Mouse (Mus musculus): ENCODE data around the gene Clec2g. TPM values are rescaled to one million over a fixed set of nuclear protein-coding genes. Genes with fewer than 3 reads are reported as not detected.
"Not testable (repeated sequence)": the region's sequence is repeated elsewhere in the genome, so short reads cannot be mapped to it uniquely, and the experiment has no call there.

Gene Clec2g
- polyA plus RNA-seq, 1 experiment from 2014 or later = not detected

- ATAC-seq = no peak
- no peaks in the 10 kb centered on the region for H3K27me3 ChIP-seq
- H3K4me2 ChIP-seq (replicated peaks) = no peak overlapping the region
- H3K9ac ChIP-seq (replicated peaks) = no peak overlapping the region
- H3K27ac ChIP-seq = no peak overlapping the region
- no peaks in the 10 kb centered on the region for H3K4me1 ChIP-seq (replicated peaks)
- no peaks in the 10 kb centered on the region for H3K36me3 ChIP-seq
- WGBS = 87% methylated on average over 5 of the region's 5 CpGs
- H3K9me3 ChIP-seq = peaks cover 3% of the 10 kb centered on the region
- H3K4me3 ChIP-seq (replicated peaks) = no peak overlapping the region
These were observed 7.7 kb downstream of the Clec2g start for GRCm38 (mm10) chr6:128941646-128942421.

DNA sequence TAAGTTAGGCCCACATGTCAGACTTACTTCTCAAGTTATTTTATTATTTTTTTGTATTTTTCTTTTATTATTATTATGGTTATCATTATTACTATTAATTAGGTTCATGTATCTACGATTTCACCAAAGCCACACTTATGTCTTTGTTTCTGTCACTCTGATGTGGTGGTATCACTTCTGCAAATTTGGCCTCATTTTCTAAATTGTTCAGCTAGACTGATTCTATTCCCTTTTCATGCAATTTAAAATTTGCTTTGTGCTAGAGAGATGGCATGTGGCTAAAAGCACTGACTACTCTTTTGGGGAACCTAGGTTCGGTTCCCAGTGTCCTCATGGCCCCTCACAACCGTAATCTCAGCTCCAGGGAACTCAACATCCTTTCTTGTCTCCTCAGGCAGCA lies 11.4 kb downstream of the Clec2g start:
- no peak overlapping the region for H3K27ac ChIP-seq
- H3K27me3 ChIP-seq = no peaks in the 10 kb centered on the region
- no peak overlapping the region for H3K4me2 ChIP-seq (replicated peaks)
- peaks cover 3% of the 10 kb centered on the region for H3K9me3 ChIP-seq
- no peak overlapping the region for H3K4me3 ChIP-seq (replicated peaks)
- no peaks in the 10 kb centered on the region for H3K36me3 ChIP-seq
- no peak for ATAC-seq
- no peak overlapping the region for H3K9ac ChIP-seq (replicated peaks)
- H3K4me1 ChIP-seq (replicated peaks) = no peaks in the 10 kb centered on the region
- WGBS = 87% methylated on average over 3 of the region's 3 CpGs

DNA sequence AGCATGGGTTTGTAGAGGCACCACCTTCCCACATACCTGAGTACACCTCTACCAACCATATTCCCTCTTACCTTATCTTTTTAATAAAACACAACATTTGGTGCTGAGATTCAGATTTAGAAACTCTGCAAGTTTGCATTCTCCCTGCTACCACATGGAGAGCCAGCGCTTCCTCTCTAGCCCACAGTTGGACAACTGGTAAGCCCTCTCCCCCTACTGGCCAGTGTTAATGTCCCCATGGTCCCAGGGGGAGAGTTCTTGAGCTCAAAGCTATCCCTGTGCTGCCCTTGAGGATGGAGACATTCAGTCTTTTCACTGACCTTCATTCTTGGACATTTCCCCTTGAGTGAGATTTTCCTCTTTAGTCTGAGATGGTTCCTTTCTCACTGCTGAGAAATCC lies 26.9 kb downstream of the Clec2g start:
- Histone ChIP-seq H3K9ac (replicated peaks) (no peak overlapping the region), H3K4me2 (replicated peaks) (no peak overlapping the region), H3K27ac (no peak overlapping the region), H3K9me3 (no peaks in the 10 kb centered on the region), H3K4me3 (replicated peaks) (no peak overlapping the region), H3K4me1 (replicated peaks) (no peaks in the 10 kb centered on the region), H3K36me3 (no peaks in the 10 kb centered on the region), H3K27me3 (no peaks in the 10 kb centered on the region)
- no peak for ATAC-seq
- WGBS = 94% methylated on average over 1 of the region's 1 CpGs

DNA sequence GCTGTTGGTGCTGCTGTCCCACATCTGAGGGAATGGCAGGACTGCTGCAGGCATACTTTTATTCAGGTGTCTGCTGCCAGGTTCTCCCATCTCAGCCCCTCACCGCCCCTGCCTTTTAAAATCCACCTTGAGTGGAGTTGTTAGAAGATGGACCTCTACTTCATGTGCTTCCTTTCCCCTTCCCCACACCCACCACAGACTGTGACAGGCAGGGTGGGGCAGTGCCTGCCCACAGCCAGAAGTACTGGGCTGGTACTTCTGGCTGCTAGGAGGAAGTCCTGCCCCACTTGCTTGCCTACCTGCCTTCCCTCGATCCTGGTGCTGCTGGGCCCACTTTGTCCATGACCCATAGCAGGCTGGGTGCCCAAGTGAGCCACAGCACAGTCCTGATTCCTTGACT lies 27.9 kb downstream of the Clec2g start:
- ATAC-seq; H3K4me2 ChIP-seq (replicated peaks); H3K4me1 ChIP-seq (replicated peaks); H3K36me3 ChIP-seq; H3K4me3 ChIP-seq (replicated peaks); H3K9me3 ChIP-seq; H3K9ac ChIP-seq (replicated peaks); H3K27me3 ChIP-seq; H3K27ac ChIP-seq: not testable (repeated sequence)
- 74% methylated on average over 2 of the region's 2 CpGs for WGBS

GRCm38 (mm10) chr6:128964519-128964918 lies 30.3 kb downstream of the Clec2g start:
- no peak overlapping the region for H3K27ac ChIP-seq
- no peak overlapping the region for H3K9ac ChIP-seq (replicated peaks)
- no peaks in the 10 kb centered on the region for H3K36me3 ChIP-seq
- ATAC-seq = no peak
- no peak overlapping the region for H3K4me3 ChIP-seq (replicated peaks)
- H3K4me1 ChIP-seq (replicated peaks) = no peaks in the 10 kb centered on the region
- no peaks in the 10 kb centered on the region for H3K27me3 ChIP-seq
- no peaks in the 10 kb centered on the region for H3K9me3 ChIP-seq
- H3K4me2 ChIP-seq (replicated peaks) = no peak overlapping the region

DNA sequence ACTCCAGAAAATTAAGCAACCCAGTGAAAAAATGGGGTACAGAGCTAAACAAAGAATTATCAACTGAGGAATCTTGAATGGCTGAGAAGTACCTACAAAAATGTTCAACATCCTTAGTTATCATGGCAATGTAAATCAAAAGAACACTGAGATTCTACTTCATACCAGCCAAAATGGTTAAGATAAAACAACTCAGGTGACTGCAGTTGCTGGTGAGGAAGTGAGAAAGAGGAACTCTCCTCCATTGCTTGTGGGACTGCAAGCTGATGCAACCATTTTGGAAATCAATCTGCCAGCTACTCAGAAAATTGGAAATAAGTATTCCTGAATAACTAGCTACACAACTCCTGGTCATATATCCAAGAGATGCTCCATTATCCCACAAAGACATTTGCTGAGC lies 34.3 kb downstream of the Clec2g start:
- Histone ChIP-seq H3K4me3 (replicated peaks) (no peak overlapping the region), H3K27me3 (no peaks in the 10 kb centered on the region), H3K9me3 (no peaks in the 10 kb centered on the region), H3K27ac (no peak overlapping the region), H3K4me1 (replicated peaks) (no peaks in the 10 kb centered on the region), H3K4me2 (replicated peaks) (no peak overlapping the region), H3K36me3 (no peaks in the 10 kb centered on the region), H3K9ac (replicated peaks) (no peak overlapping the region)
- ATAC-seq = no peak

GRCm38 (mm10) chr6:128969741-128970140 lies 35.6 kb downstream of the Clec2g start:
- Histone ChIP-seq H3K9me3 (no peaks in the 10 kb centered on the region), H3K27me3 (no peaks in the 10 kb centered on the region), H3K4me1 (replicated peaks) (no peaks in the 10 kb centered on the region), H3K9ac (replicated peaks) (no peak overlapping the region), H3K36me3 (no peaks in the 10 kb centered on the region), H3K4me3 (replicated peaks) (no peak overlapping the region), H3K4me2 (replicated peaks) (no peak overlapping the region), H3K27ac (no peak overlapping the region)
- WGBS = 80% methylated on average over 1 of the region's 1 CpGs
- ATAC-seq = no peak

GRCm38 (mm10) chr6:128970508-128971393 lies 36.6 kb downstream of the Clec2g start:
- not testable (repeated sequence) for H3K9me3 ChIP-seq; ATAC-seq; H3K4me1 ChIP-seq (replicated peaks); H3K4me2 ChIP-seq (replicated peaks); H3K27ac ChIP-seq; H3K36me3 ChIP-seq; H3K4me3 ChIP-seq (replicated peaks); H3K27me3 ChIP-seq; H3K9ac ChIP-seq (replicated peaks)
- 95% methylated on average over 20 of the region's 20 CpGs for WGBS

DNA sequence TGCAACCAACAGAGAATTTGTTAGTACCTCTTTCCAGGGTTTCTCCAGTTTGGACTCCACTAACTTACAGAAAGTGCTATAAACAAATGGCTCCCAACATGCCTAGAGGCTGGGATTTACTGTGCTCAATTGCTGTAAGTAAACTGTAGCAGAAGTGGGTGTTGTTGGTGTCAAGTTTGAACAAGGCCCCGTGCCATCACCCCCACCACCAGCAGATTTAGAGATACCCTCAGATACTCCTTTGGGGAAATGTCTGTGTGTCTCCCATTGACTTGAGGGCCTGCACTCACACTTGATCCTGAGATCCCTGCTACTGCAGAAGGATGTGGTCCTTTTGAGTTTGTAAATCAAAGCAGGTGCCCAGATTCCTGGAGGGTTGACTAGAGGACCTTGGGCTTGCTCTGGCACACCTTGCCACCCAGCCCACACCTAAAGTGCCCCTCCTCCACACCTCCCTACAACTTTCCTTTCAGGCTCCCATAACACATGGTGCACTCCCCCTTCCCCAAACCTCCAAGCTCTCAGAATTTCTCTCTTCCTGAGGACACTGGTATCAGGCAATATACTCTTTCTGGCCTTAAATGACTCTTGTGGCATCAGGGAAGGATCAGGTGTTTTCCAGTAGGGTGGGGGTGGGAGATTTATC lies 37.3 kb downstream of the Clec2g start:
- no peak overlapping the region for H3K4me3 ChIP-seq (replicated peaks)
- no peak overlapping the region for H3K9ac ChIP-seq (replicated peaks)
- 82% methylated on average over 1 of the region's 1 CpGs for WGBS
- H3K4me1 ChIP-seq (replicated peaks) = no peaks in the 10 kb centered on the region
- no peaks in the 10 kb centered on the region for H3K36me3 ChIP-seq
- no peaks in the 10 kb centered on the region for H3K27me3 ChIP-seq
- H3K9me3 ChIP-seq = no peaks in the 10 kb centered on the region
- no peak for ATAC-seq
- no peak overlapping the region for H3K4me2 ChIP-seq (replicated peaks)
- no peak overlapping the region for H3K27ac ChIP-seq

DNA sequence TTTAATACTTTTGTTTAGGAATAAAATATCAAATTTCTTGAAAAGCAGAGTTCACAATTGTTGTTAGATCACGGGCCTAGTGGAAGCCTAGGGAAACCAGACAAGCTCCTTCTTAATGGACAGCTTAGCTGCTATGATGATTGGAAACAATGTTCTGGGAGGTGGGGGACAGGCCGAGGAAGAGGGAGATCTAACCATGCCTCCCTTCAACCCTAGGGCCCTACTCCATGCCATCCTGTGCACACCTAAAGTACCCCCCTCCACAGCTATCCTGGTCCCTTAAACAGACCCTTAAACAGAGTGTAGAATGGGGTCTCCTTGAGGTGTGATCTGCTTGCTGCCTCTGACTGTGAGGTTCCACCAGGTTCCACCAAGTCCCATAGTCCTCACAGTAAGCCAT lies 38.0 kb downstream of the Clec2g start:
- Histone ChIP-seq H3K4me3 (replicated peaks) (no peak overlapping the region), H3K9me3 (no peaks in the 10 kb centered on the region), H3K27me3 (no peaks in the 10 kb centered on the region), H3K36me3 (no peaks in the 10 kb centered on the region), H3K9ac (replicated peaks) (no peak overlapping the region), H3K27ac (no peak overlapping the region), H3K4me2 (replicated peaks) (no peak overlapping the region), H3K4me1 (replicated peaks) (no peaks in the 10 kb centered on the region)
- ATAC-seq = no peak
- WGBS = 92% methylated on average over 2 of the region's 2 CpGs

GRCm38 (mm10) chr6:128972687-128973438 lies 38.7 kb downstream of the Clec2g start:
- 89% methylated on average over 5 of the region's 5 CpGs for WGBS
- ATAC-seq = no peak
- Histone ChIP-seq H3K36me3 (no peaks in the 10 kb centered on the region), H3K9me3 (no peaks in the 10 kb centered on the region), H3K4me2 (replicated peaks) (no peak overlapping the region), H3K27me3 (no peaks in the 10 kb centered on the region), H3K4me3 (replicated peaks) (no peak overlapping the region), H3K27ac (no peak overlapping the region), H3K4me1 (replicated peaks) (no peaks in the 10 kb centered on the region), H3K9ac (replicated peaks) (no peak overlapping the region)

DNA sequence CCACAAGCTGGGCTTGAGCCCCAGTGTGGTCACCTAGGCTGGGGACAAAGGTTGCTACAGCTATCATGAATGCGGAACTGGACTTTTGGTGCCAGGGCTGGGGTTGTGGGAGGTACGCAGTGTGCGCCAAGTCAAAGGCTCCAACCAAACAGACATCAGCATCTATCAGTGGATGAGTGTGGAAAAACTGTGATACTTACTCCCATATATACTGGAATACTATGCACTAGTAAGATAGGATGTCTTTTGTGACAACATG lies 39.2 kb downstream of the Clec2g start:
- WGBS = 95% methylated on average over 3 of the region's 3 CpGs
- no peak overlapping the region for H3K4me2 ChIP-seq (replicated peaks)

More for the DNA sequence above, 39.2 kb downstream of the Clec2g start:
- no peak for ATAC-seq
- Histone ChIP-seq H3K9ac (replicated peaks) (no peak overlapping the region), H3K4me1 (replicated peaks) (no peaks in the 10 kb centered on the region), H3K27me3 (no peaks in the 10 kb centered on the region), H3K9me3 (no peaks in the 10 kb centered on the region), H3K27ac (no peak overlapping the region), H3K36me3 (no peaks in the 10 kb centered on the region), H3K4me3 (replicated peaks) (no peak overlapping the region)

Measured in midbrain, embryonic 13.5 days (tissue).